Mouse (Mus musculus): ENCODE data around the gene Cnot6l. TPM values are rescaled to one million over a fixed set of nuclear protein-coding genes. Genes with fewer than 3 reads are reported as not detected.

Cnot6l gene
- polyA plus RNA-seq (2014; fragmentation: Illumina TruSeq; extraction: RNeasy Lipid Tissue Mini Kit (QIAGEN cat#74804); ENCODE audit: low replicate concordance) = 90.2 TPM

DNA sequence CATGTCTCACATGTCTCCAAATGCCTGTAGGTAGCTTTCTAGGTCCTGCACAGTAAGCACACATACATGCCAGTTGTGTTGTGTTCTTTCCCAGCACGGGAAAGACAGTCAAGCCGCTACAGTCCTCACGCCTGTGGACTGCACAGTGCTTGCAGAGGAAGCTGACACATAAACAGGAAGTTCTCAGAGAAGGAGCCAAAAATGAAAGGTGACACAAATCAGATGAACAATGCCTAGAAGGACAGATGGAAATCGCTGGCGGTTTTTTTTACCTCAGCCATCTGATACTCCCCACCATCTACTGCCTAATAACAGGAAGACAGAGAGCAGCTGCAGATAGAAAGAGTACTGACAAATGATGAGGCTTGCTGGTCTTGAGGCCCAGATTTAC lies at the start of gene Cnot6l:
Gene Cnot6l, minus strand, starts transcription at position 151 of the 391 bp plus-strand sequence.

DNA sequence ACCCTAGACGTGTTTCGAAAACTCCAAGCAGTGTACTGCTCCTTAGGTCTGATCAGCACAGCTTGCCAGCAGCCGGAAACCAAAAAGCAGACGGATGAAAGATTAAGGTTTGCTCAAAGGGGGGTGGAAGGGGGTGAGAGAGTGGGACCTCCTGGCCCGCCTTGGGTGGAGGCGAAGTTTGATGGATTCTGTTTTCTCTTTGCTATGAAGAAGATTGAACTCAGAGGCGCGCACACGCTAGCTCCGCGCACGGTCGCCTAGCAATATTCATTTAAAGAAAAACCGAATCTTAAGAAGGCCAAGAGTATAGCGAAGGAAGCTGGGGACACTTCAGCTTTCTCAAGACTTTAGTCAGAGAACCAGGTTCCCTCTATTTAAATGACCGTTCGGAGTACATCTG lies 45.5 kb upstream of the Cnot6l start, which contains the start of gene Mrpl1:
Gene Mrpl1, plus strand, starts transcription at position 35 of the 400 bp plus-strand sequence.

Other genes with a start within 250 kb of the Cnot6l start
- 38.7 TPM for gene Cxcl13, start 207.2 kb downstream of the Cnot6l start, polyA plus RNA-seq (2014; fragmentation: Illumina TruSeq; extraction: RNeasy Lipid Tissue Mini Kit (QIAGEN cat#74804); ENCODE audit: low replicate concordance)
- gene Mrpl1, start 45.3 kb upstream of the Cnot6l start, polyA plus RNA-seq (2014; fragmentation: Illumina TruSeq; extraction: RNeasy Lipid Tissue Mini Kit (QIAGEN cat#74804); ENCODE audit: low replicate concordance) = 55.1 TPM
- 2.2 TPM for gene Fras1, start 209.8 kb upstream of the Cnot6l start, polyA plus RNA-seq (2014; fragmentation: Illumina TruSeq; extraction: RNeasy Lipid Tissue Mini Kit (QIAGEN cat#74804); ENCODE audit: low replicate concordance)